Mouse (Mus musculus): ENCODE measurements around the gene Pcnt.

DNA sequence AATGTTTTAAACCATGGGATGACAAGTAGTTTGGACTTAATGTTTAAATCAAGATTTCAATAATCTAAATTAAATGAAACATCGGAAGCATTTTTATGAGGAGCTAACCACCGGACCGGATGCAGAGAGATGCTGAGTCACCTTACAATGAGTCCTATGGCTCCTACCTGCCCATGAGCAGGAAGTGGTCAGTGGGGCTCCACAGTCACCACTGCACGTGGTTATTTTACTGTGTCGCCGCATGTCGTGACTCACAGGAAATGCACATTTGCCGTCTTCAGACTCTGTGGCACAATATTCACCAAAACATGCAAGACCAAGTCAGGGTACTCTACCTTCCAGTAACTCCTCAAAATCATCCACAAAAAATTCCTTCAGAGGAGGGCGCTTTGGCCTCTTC is 135.8 kb downstream of the Pcnt start:
- no peak for TF ChIP-seq CTCF (IDR thresholded peaks at IDR 0.05; ENCODE audit: borderline replicate concordance, control insufficient read depth, extremely low read depth, insufficient read depth, low read length, poor library complexity)
- no peak for TF ChIP-seq POLR2A (IDR thresholded peaks at IDR 0.05; ENCODE audit: control insufficient read depth, extremely low read depth, insufficient read depth, low read length, poor library complexity)
